In the genomic region with DNA sequence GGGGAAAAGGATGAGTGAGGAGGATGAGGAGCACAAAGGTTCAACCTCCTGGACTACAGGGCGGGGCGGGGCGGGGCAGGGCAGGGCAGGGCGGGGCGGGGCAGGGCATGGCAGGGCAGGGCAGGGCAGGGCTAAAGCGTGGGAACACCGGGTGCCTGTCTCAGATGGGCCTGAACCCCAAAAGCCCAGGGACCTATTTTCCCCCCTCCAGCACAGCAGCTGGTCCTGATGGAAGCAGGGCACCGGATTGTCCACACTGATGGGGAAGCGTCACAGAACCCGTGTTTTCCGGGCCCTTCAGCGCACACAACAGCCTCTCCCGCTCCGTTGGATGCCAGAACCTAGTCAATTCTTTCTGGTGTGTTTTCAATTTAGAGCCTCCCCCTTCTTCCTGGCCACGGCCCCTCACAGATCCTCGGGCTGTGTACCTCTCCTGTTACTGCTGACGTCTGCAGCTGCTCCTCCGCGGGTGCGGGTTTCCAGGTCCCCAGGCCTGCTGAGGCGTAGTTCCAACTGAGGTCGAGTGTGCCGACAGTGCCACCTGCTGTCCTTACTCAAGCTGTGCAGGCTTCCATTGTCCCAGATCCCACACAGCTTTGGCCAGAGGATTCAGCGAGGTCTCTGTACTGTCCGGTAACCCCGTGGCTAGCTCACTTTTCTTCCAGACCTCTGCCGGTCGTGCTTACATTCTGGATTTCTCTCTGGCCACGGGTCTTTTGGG, we compare ENCODE assay signal across 8 mouse cellular contexts. TPM values are rescaled to one million over a fixed set of nuclear protein-coding genes. Genes with fewer than 3 reads are reported as not detected.
DNase-seq lines count a peak whose midpoint lies in the region; ATAC-seq lines count a peak whose summit lies in the region.

No protein-coding gene starts in this region.

- peak; percentile 98 for ATAC-seq in common myeloid progenitor, adult 5-6 weeks (replicated peaks; ENCODE audit: low read depth, poor library complexity, severe bottlenecking)
- peak; percentile 87 for ATAC-seq in megakaryocyte-erythroid progenitor cell, adult 5-6 weeks (replicated peaks; ENCODE audit: low FRiP score, low TSS enrichment, poor library complexity, severe bottlenecking)

- intact Hi-C loops in left cerebral cortex, postnatal 10 days (cut with DNase I), result loop anchor here (5.0 kb wide), 3 partner anchors 111 to 376 kb away; no protein-coding TSS in a partner anchor

- DNase-seq in adipocyte (ENCODE audit: low spot score), result peak; percentile 88
- peak; percentile 86 for DNase-seq in gastrocnemius, postnatal 10 days
- DNase-seq in induced T-regulatory cell, adult 2 months (ENCODE audit: low read depth), result peak; percentile 76
- DNase-seq in left cerebral cortex, postnatal 10 days (ENCODE audit: extremely low spot score in 1 of 2, low spot score in 2 of 2), result peak; percentile 90 to 91
- DNase-seq in right cerebral cortex, postnatal 25 days, result peak; percentile 87
- DNase-seq in yolk sac, embryonic 10.5 days (ENCODE audit: low spot score), result peak; percentile 86

RNA-seq across cellular contexts. Expression of a gene that starts 40.4 kb away (rescaled TPM):
- total RNA-seq in common myeloid progenitor, adult 5-6 weeks (2017), result not detected in 2 replicates
- total RNA-seq in gastrocnemius, postnatal 10 days (2021), result under 1 TPM; 0.14 to 0.29 TPM
- under 1 TPM; 0.49 to 0.71 TPM for total RNA-seq in left cerebral cortex, postnatal 10 days (2021)
- not detected in 2 replicates for total RNA-seq in megakaryocyte-erythroid progenitor cell, adult 5-6 weeks (2014; fragmentation: Nextera tagmentation)
- total RNA-seq in megakaryocyte-erythroid progenitor cell, adult 5-6 weeks (2017), result not detected in 2 replicates

RNA-seq across cellular contexts. Expression of a gene that starts 51.7 kb away (rescaled TPM):
- 1.7 and 2.1 TPM in 2 replicates for total RNA-seq in common myeloid progenitor, adult 5-6 weeks (2017)
- total RNA-seq in gastrocnemius, postnatal 10 days (2021), result 100 to 1,000 TPM; 219 to 240 TPM
- total RNA-seq in left cerebral cortex, postnatal 10 days (2021), result 100 to 1,000 TPM; 262 to 269 TPM
- total RNA-seq in megakaryocyte-erythroid progenitor cell, adult 5-6 weeks (2014; fragmentation: Nextera tagmentation), result 0.37 and 1.8 TPM in 2 replicates
- 0.28 and 1.4 TPM in 2 replicates for total RNA-seq in megakaryocyte-erythroid progenitor cell, adult 5-6 weeks (2017)

RNA-seq across cellular contexts. Expression of a gene that starts 52.5 kb away (rescaled TPM):
- total RNA-seq in common myeloid progenitor, adult 5-6 weeks (2017), result not detected in 2 replicates
- not detected for total RNA-seq in gastrocnemius, postnatal 10 days (2021)
- under 1 TPM; 0.55 to 0.81 TPM for total RNA-seq in left cerebral cortex, postnatal 10 days (2021)
- not detected in 2 replicates for total RNA-seq in megakaryocyte-erythroid progenitor cell, adult 5-6 weeks (2014; fragmentation: Nextera tagmentation)
- total RNA-seq in megakaryocyte-erythroid progenitor cell, adult 5-6 weeks (2017), result 0.99 TPM in 1 of 2 replicates, not detected in the other

Comparison
In these comparisons a context has a peak if more than half of its experiments do, and no peak if none do; other contexts are left out.
1. Peak in every context shown above with its lines: DNase-seq and ATAC-seq.
2. RNA of a gene that starts 51.7 kb away (total RNA-seq): 262 to 269 TPM in left cerebral cortex, postnatal 10 days and 219 to 240 TPM in gastrocnemius, postnatal 10 days; 1.7 to 2.1 TPM in common myeloid progenitor, adult 5-6 weeks and 0.28 to 1.8 TPM in megakaryocyte-erythroid progenitor cell, adult 5-6 weeks; every median in the first group is over 10 times any median in the second.